Comparison of ENCODE assay signal across 8 mouse cellular contexts in genomic region chr4:126468925-126469324, GRCm38 (mm10). TPM values are rescaled to one million over a fixed set of nuclear protein-coding genes. Genes with fewer than 3 reads are reported as not detected.
DNase-seq lines count a peak whose midpoint lies in the region; ATAC-seq and TF ChIP-seq lines count a peak whose summit lies in the region.

No protein-coding gene starts in this region.

- WGBS in cerebellum, adult 2 months, result 2% methylated on average over 8 of the region's 8 CpGs
- 3% methylated on average over 8 of the region's 8 CpGs for WGBS in spleen, adult 2 months
- 6% methylated on average over 8 of the region's 8 CpGs for WGBS in liver, embryonic 11.5 days

- peak overlapping the region; percentile 77 for H3K4me2 ChIP-seq in liver, embryonic 11.5 days

- H3K27me3 ChIP-seq in cerebellum, adult 2 months (ENCODE audit: control insufficient read depth, insufficient read depth, low read length), result no peaks in the 10 kb centered on the region
- no peaks in the 10 kb centered on the region for H3K27me3 ChIP-seq in spleen, adult 2 months (ENCODE audit: control insufficient read depth, insufficient read depth, low read length)
- no peaks in the 10 kb centered on the region for H3K27me3 ChIP-seq in liver, embryonic 11.5 days (replicated peaks; ENCODE audit: control insufficient read depth, insufficient read depth, low read length)

- no peaks in the 10 kb centered on the region for H3K36me3 ChIP-seq in spleen, adult 2 months (ENCODE audit: control insufficient read depth, insufficient read depth, low read length)
- no peaks in the 10 kb centered on the region for H3K36me3 ChIP-seq in liver, embryonic 11.5 days (ENCODE audit: control insufficient read depth, insufficient read depth, low read length)

- peak overlapping the region; percentile 43; the same call in 1 of the 2 replicates for H3K9ac ChIP-seq in liver, embryonic 11.5 days (ENCODE audit: low read depth, low read length)

- DNase-seq in cerebellum, adult 2 months, result no peak
- DNase-seq in cerebellum, adult 18-20 months, result no peak
- DNase-seq in spleen, adult 2 months (ENCODE audit: low read depth in 1 of 2, low spot score in 2 of 2), result no peak
- DNase-seq in spleen, postnatal 4 days (ENCODE audit: low spot score in 2 of 2), result no peak
- DNase-seq in liver, embryonic 11.5 days (ENCODE audit: low spot score), result no peak
- DNase-seq in telencephalon, adult 2 months (ENCODE audit: low read depth, low spot score), result peak; percentile 67
- no peak for DNase-seq in thymus, adult 18-20 months
- DNase-seq in spleen, postnatal 36 days (ENCODE audit: low spot score in 2 of 2), result no peak

- no peak; the same call in 1 of the 2 replicates for ATAC-seq in liver, embryonic 11.5 days (replicated peaks; ENCODE audit: low FRiP score)

- TF ChIP-seq POLR2A in cerebellum, adult 2 months (IDR thresholded peaks at IDR 0.05; ENCODE audit: borderline replicate concordance, insufficient read depth, low read length), result no peak
- no peak for TF ChIP-seq POLR2A in spleen, adult 2 months (IDR thresholded peaks at IDR 0.05; ENCODE audit: low read depth, low read length)

- peak overlapping the region; percentile 96 for H3K4me3 ChIP-seq in cerebellum, adult 2 months (replicated peaks; ENCODE audit: insufficient read depth, low read depth, low read length)
- H3K4me3 ChIP-seq in spleen, adult 2 months (ENCODE audit: extremely low read depth, insufficient read depth, insufficient read length), result 0 out of 2 replicates have a peak overlapping the region, but pooled peaks have one; percentile 19
- peak overlapping the region; percentile 88 for H3K4me3 ChIP-seq in liver, embryonic 11.5 days (ENCODE audit: low read depth, low read length)

- TF ChIP-seq CTCF in cerebellum, adult 2 months (IDR thresholded peaks at IDR 0.05; ENCODE audit: borderline replicate concordance, insufficient read depth, low read depth, low read length), result no peak
- TF ChIP-seq CTCF in spleen, adult 2 months (IDR thresholded peaks at IDR 0.05; ENCODE audit: extremely low read depth, insufficient read depth, insufficient read length, insufficient replicate concordance), result no peak

- no peaks in the 10 kb centered on the region for H3K9me3 ChIP-seq in liver, embryonic 11.5 days (ENCODE audit: control insufficient read depth, low read length)

- no peaks in the 10 kb centered on the region for H3K4me1 ChIP-seq in cerebellum, adult 2 months (ENCODE audit: control insufficient read depth, insufficient read depth, low read length)
- H3K4me1 ChIP-seq in spleen, adult 2 months (ENCODE audit: control insufficient read depth, insufficient read depth, insufficient read length), result no peaks in the 10 kb centered on the region; the same call in 1 of the 2 replicates
- peaks cover 27% of the 10 kb centered on the region for H3K4me1 ChIP-seq in liver, embryonic 11.5 days (replicated peaks; ENCODE audit: control insufficient read depth, insufficient read depth, low read length)

- H3K27ac ChIP-seq in cerebellum, adult 2 months (ENCODE audit: insufficient read depth, low read length), result peak overlapping the region; percentile 14; the same call in 1 of the 2 replicates
- peak overlapping the region; percentile 37; the same call in 1 of the 2 replicates for H3K27ac ChIP-seq in spleen, adult 2 months (ENCODE audit: insufficient read depth, low read length)
- H3K27ac ChIP-seq in liver, embryonic 11.5 days (ENCODE audit: low read depth, low read length), result peak overlapping the region; percentile 90

RNA-seq across cellular contexts. Expression of gene Ago1, which starts 0.5 kb away (rescaled TPM):
- 37.0 and 38.1 TPM in 2 replicates for polyA plus RNA-seq in cerebellum, adult 2 months (2012; rRNA removed)
- 19.8 and 20.1 TPM in 2 replicates for polyA plus RNA-seq in spleen, adult 2 months (2012; rRNA removed)
- 4.1 and 4.9 TPM in 2 replicates for polyA plus RNA-seq in liver, embryonic 11.5 days (2014; fragmentation: Nextera tagmentation; extraction: Ambion mirVana)

RNA-seq across cellular contexts. Expression of gene Ago3, which starts 39.6 kb away (rescaled TPM):
- 13.3 and 14.5 TPM in 2 replicates for polyA plus RNA-seq in cerebellum, adult 2 months (2012; rRNA removed)
- 12.6 and 14.8 TPM in 2 replicates for polyA plus RNA-seq in spleen, adult 2 months (2012; rRNA removed)
- polyA plus RNA-seq in liver, embryonic 11.5 days (2014; fragmentation: Nextera tagmentation; extraction: Ambion mirVana), result 9.2 and 15.2 TPM in 2 replicates

Comparison
In these comparisons a context has a peak if more than half of its experiments do, and no peak if none do; other contexts are left out.
1. H3K27ac ChIP-seq: peak in every context shown above with its lines; median percentile 90 in liver, embryonic 11.5 days; 37 in spleen, adult 2 months; 14 in cerebellum, adult 2 months.
2. H3K4me3 ChIP-seq: peak in every context shown above with its lines; median percentile 96 in cerebellum, adult 2 months; 88 in liver, embryonic 11.5 days; 19 in spleen, adult 2 months.